Mouse (Mus musculus): ENCODE results near the gene Cldn12. TPM values are rescaled to one million over a fixed set of nuclear protein-coding genes. Genes with fewer than 3 reads are reported as not detected.

Gene Cldn12
- polyA plus RNA-seq, 1 experiment = 3.3 TPM

GRCm38 (mm10) chr5:5476133-5476532 is 38.6 kb downstream of the Cldn12 start:
- 88% methylated on average over 4 of the region's 4 CpGs for WGBS
- no peak for DNase-seq (ENCODE audit: low read depth in 1 of 2, low spot score in 2 of 2)
- Histone ChIP-seq H3K27ac (ENCODE audit: insufficient read depth, low read length) (no peak overlapping the region), H3K4me3 (ENCODE audit: extremely low read depth, insufficient read depth, insufficient read length) (no peak overlapping the region), H3K27me3 (ENCODE audit: control insufficient read depth, insufficient read depth, low read length) (no peaks in the 10 kb centered on the region), H3K36me3 (ENCODE audit: control insufficient read depth, insufficient read depth, low read length) (no peaks in the 10 kb centered on the region), H3K4me1 (ENCODE audit: control insufficient read depth, insufficient read depth, insufficient read length) (no peaks in the 10 kb centered on the region)
- TF ChIP-seq POLR2A (IDR thresholded peaks at IDR 0.05; ENCODE audit: low read depth, low read length) = no peak
- TF ChIP-seq CTCF (IDR thresholded peaks at IDR 0.05; ENCODE audit: extremely low read depth, insufficient read depth, insufficient read length, insufficient replicate concordance) = no peak

GRCm38 (mm10) chr5:5465256-5465655 is 49.5 kb downstream of the Cldn12 start:
- no peak overlapping the region for H3K4me3 ChIP-seq (ENCODE audit: extremely low read depth, insufficient read depth, insufficient read length)
- H3K27me3 ChIP-seq (ENCODE audit: control insufficient read depth, insufficient read depth, low read length) = no peaks in the 10 kb centered on the region
- H3K27ac ChIP-seq (ENCODE audit: insufficient read depth, low read length) = no peak overlapping the region
- TF ChIP-seq POLR2A (IDR thresholded peaks at IDR 0.05; ENCODE audit: low read depth, low read length) = no peak
- no peak for TF ChIP-seq CTCF (IDR thresholded peaks at IDR 0.05; ENCODE audit: extremely low read depth, insufficient read depth, insufficient read length, insufficient replicate concordance)
- WGBS = 66% methylated on average over 1 of the region's 1 CpGs
- H3K4me1 ChIP-seq (ENCODE audit: control insufficient read depth, insufficient read depth, insufficient read length) = no peaks in the 10 kb centered on the region
- H3K36me3 ChIP-seq (ENCODE audit: control insufficient read depth, insufficient read depth, low read length) = no peaks in the 10 kb centered on the region
- DNase-seq (ENCODE audit: low read depth in 1 of 2, low spot score in 2 of 2) = no peak

Other genes with a start within 250 kb of the Cldn12 start
- gene Cdk14, start 94.6 kb downstream of the Cldn12 start, polyA plus RNA-seq (2012; rRNA removed) = 1.9 and 2.9 TPM in 2 replicates
- not detected in 2 replicates for gene 1700015F17Rik, start 35.8 kb downstream of the Cldn12 start, polyA plus RNA-seq (2012; rRNA removed)
- 1.0 and 1.1 TPM in 2 replicates for gene Gtpbp10, start 44.6 kb upstream of the Cldn12 start, polyA plus RNA-seq (2012; rRNA removed)
- gene Gm8773, start 58.8 kb upstream of the Cldn12 start, polyA plus RNA-seq (2012; rRNA removed) = 0.18 and 0.23 TPM in 2 replicates
- gene Cfap69, start 149.3 kb upstream of the Cldn12 start, polyA plus RNA-seq (2012; rRNA removed) = 0.02 and 0.06 TPM in 2 replicates
- gene Steap2, start 179.6 kb upstream of the Cldn12 start, polyA plus RNA-seq (2012; rRNA removed) = 0.22 and 0.38 TPM in 2 replicates
- gene Steap1, start 234.4 kb upstream of the Cldn12 start, polyA plus RNA-seq (2012; rRNA removed) = not detected in 2 replicates